Mouse (Mus musculus) embryonic facial prominence, embryonic 10.5 days (tissue): ENCODE measurements at regions not wholly inside any gene's neighbourhood (a gene's known extent, or its start where the extent isn't known, plus 50 kb on each side); places are given as distances from the start of the nearest gene placed in this dataset.
"Not testable (repeated sequence)": the region's sequence is repeated elsewhere in the genome, so short reads cannot be mapped to it uniquely, and the experiment has no call there.

ENCODE experiments used
- DNase-seq: peaks from one replicate; pipeline ENCODE4 v3.0.0-alpha.2; 2017; ENCODE audit warnings: low spot score
- H3K27ac ChIP-seq: fragments of 300-500 bp; sonication (generic); replicated peaks from 2 replicates; pipeline ENCODE4 v1.5.1; 2016; ENCODE audit warnings: mild to moderate bottlenecking
- H3K27me3 ChIP-seq: fragments of 300-500 bp; sonication (generic); replicated peaks from 2 replicates; pipeline ENCODE4 v1.6.1; 2016; ENCODE audit warnings: low read depth, mild to moderate bottlenecking; ENCODE audit not compliant: poor library complexity, severe bottlenecking
- H3K36me3 ChIP-seq: fragments of 300-500 bp; sonication (generic); replicated peaks from 2 replicates; pipeline ENCODE4 v1.6.1; 2016; ENCODE audit warnings: mild to moderate bottlenecking, moderate library complexity
- H3K4me1 ChIP-seq: fragments of 300-500 bp; sonication (generic); 2 replicates; pipeline ENCODE4 v1.6.1; 2016
- H3K4me3 ChIP-seq: fragments of 300-500 bp; sonication (generic); 2 replicates; pipeline ENCODE4 v1.5.1; 2016; ENCODE audit warnings: mild to moderate bottlenecking, moderate library complexity
- H3K9me3 ChIP-seq: fragments of 300-500 bp; sonication (generic); 2 replicates; pipeline ENCODE4 v1.6.1; 2016; ENCODE audit warnings: mild to moderate bottlenecking
- WGBS: fragments of 180-500 bp; shearing (Covaris S2); methylation state at CpG from one replicate; pipeline ENCODE4 v1.1.7; 2016; 5-methylcytosine and 5-hydroxymethylcytosine counted together

DNA sequence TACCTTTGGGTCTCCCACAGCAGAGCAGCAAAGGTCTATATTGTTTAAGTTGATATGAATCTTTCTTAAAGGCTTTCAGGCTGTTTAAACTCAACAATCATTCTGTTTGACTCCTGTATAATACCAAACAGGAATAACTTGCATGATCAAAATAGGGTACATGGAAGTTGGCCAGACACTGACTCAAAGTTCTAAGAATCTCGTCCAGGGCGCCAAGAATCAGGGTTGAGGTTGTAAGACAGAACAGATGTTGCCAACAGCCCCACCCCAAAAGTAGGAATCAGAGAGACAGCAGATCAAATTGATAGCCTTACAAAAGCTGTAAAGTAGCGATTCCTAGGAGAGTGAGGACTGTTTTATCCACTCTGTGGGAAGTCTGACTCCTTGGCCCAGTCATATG lies 88.3 kb upstream of the Prlr start:
- 83% methylated on average over 3 of the region's 3 CpGs for WGBS
- no peaks in the 10 kb centered on the region for H3K4me1 ChIP-seq
- H3K27me3 ChIP-seq: no peaks in the 10 kb centered on the region
- H3K9me3 ChIP-seq: no peaks in the 10 kb centered on the region
- no peak overlapping the region for H3K27ac ChIP-seq
- H3K4me3 ChIP-seq: no peak overlapping the region
- no peak for DNase-seq
- no peaks in the 10 kb centered on the region for H3K36me3 ChIP-seq

- Histone ChIP-seq H3K4me1 (no peaks in the 10 kb centered on the region), H3K27me3 (no peaks in the 10 kb centered on the region), H3K9me3 (no peaks in the 10 kb centered on the region), H3K36me3 (no peaks in the 10 kb centered on the region), H3K27ac (no peak overlapping the region), H3K4me3 (no peak overlapping the region)
- 88% methylated on average over 5 of the region's 5 CpGs for WGBS
- DNase-seq: no peak
These were observed 86.5 kb upstream of the Prlr start for GRCm38 (mm10) chr15:10090384-10091092.

GRCm38 (mm10) chr15:10103350-10103749 lies 73.7 kb upstream of the Prlr start:
- Histone ChIP-seq H3K9me3 (no peaks in the 10 kb centered on the region), H3K36me3 (no peaks in the 10 kb centered on the region), H3K4me3 (no peak overlapping the region), H3K27ac (no peak overlapping the region), H3K4me1 (no peaks in the 10 kb centered on the region), H3K27me3 (no peaks in the 10 kb centered on the region)
- DNase-seq: no peak
- 90% methylated on average over 2 of the region's 2 CpGs for WGBS

DNA sequence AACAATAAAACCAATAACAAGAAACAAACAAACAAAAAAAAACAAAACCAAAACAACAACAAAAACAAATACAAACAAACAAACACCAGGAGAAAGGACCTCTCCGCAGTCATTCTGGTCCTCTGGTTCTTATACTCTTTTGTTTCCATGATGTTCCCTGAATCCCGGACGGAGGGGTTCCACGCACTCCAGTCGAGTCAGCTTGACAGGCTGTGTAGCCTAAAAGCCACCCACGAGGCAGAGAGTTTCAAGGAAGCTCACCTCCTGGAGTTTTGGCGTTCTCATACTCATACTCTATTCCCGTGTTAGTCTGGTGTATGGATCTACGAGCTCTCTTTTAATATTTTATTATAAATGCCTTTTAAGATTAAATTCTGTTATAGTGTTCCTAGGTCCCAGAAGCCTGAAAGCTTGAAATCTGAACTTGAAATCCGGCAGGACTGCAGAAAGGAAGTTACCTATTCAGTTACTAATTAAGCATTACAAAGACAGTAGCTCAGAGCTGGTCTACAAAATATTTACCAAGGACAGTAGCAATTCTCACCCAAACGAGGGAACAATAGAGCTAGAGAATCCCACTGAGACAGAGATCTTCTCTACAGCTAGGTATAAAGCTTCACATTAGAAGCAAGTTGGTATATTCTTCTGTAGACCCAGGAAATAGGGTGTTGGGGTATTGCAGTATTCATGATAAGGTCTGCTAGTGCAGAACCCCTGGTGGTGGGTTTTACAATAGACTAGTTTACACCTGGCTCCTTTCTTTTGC lies 71.6 kb upstream of the Prlr start:
- H3K27me3 ChIP-seq, DNase-seq, H3K4me1 ChIP-seq, H3K36me3 ChIP-seq, H3K4me3 ChIP-seq, H3K9me3 ChIP-seq, H3K27ac ChIP-seq: not testable (repeated sequence)
- WGBS: 63% methylated on average over 11 of the region's 11 CpGs

DNA sequence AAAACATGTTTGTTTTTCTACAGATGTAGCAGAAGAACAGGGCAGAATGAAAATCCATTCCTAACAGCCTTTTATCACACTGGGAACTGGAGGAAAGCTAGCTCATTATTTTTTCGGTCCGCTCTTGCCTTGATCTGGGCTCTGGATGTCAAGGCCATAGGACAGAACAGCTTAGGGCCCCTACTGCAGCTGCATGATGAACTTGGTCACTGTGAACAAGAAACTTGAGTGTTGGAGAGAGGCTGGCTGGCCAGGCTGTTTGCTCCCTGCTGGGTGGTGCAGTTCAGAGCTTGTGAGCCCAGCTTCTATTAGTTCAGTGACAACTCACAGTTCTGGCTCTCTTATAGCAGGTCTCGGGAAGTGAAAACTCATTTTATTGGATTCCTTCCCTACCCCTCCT lies 70.2 kb upstream of the Prlr start:
- no peaks in the 10 kb centered on the region for H3K9me3 ChIP-seq
- DNase-seq: no peak
- no peak overlapping the region for H3K27ac ChIP-seq
- H3K4me1 ChIP-seq: no peaks in the 10 kb centered on the region
- no peaks in the 10 kb centered on the region for H3K27me3 ChIP-seq
- H3K4me3 ChIP-seq: no peak overlapping the region
- no peaks in the 10 kb centered on the region for H3K36me3 ChIP-seq
- whole genome bisulfite sequencing: 92% methylated on average over 3 of the region's 3 CpGs
